Mouse (Mus musculus) limb, embryonic 14.5 days (tissue): ENCODE measurements at regions not wholly inside any gene's neighbourhood (a gene's known extent, or its start where the extent isn't known, plus 50 kb on each side); places are given as distances from the start of the nearest gene placed in this dataset.

ENCODE experiments used
- ATAC-seq: fragments of 200-750 bp; cut with Nextera tagmentation; 2 replicates; pipeline ENCODE4 v1.8.0; 2017; ENCODE audit warnings: low read depth, moderate number of reproducible peaks, moderate TSS enrichment; ENCODE audit not compliant: low FRiP score
- DNase-seq: peaks from one replicate; pipeline ENCODE4 v3.0.0-alpha.2; 2015; ENCODE audit warnings: low spot score
- H3K27ac ChIP-seq: fragments of 300-500 bp; sonication (generic); replicated peaks from 2 replicates; pipeline ENCODE4 v1.5.1; 2014; ENCODE audit warnings: low read depth, mild to moderate bottlenecking, low read length, moderate library complexity, mixed read lengths
- H3K27me3 ChIP-seq: fragments of 300-500 bp; sonication (generic); 2 replicates; pipeline ENCODE4 v1.6.1; 2014; ENCODE audit warnings: low read length, mixed read lengths; ENCODE audit not compliant: control insufficient read depth, insufficient read depth
- H3K36me3 ChIP-seq: fragments of 300-500 bp; sonication (generic); 2 replicates; pipeline ENCODE4 v1.6.1; 2014; ENCODE audit warnings: mild to moderate bottlenecking, low read length, moderate library complexity, mixed read lengths; ENCODE audit not compliant: control insufficient read depth, insufficient read depth
- H3K4me1 ChIP-seq: fragments of 300-500 bp; sonication (generic); 2 replicates; pipeline ENCODE4 v1.6.1; 2014; ENCODE audit warnings: antibody characterized with exemption, low read length, mixed read lengths; ENCODE audit not compliant: control insufficient read depth, insufficient read depth
- H3K4me2 ChIP-seq: fragments of 300-500 bp; sonication (generic); replicated peaks from 2 replicates; pipeline ENCODE4 v1.6.1; 2014; ENCODE audit warnings: low read depth, mild to moderate bottlenecking, low read length, moderate library complexity; ENCODE audit not compliant: severe bottlenecking
- H3K4me3 ChIP-seq: fragments of 300-500 bp; sonication (generic); replicated peaks from 2 replicates; pipeline ENCODE4 v1.5.1; 2014; ENCODE audit warnings: low read length
- H3K9ac ChIP-seq: fragments of 300-500 bp; sonication (generic); 2 replicates; pipeline ENCODE4 v1.6.1; 2014; ENCODE audit warnings: mild to moderate bottlenecking, low read depth, low read length, moderate library complexity; ENCODE audit not compliant: severe bottlenecking
- H3K9me3 ChIP-seq: fragments of 300-500 bp; sonication (generic); 2 replicates; pipeline ENCODE4 v1.6.1; 2016; ENCODE audit warnings: low read length; ENCODE audit not compliant: control insufficient read depth
- POLR2A ChIP-seq: fragments of 200-500 bp; IDR thresholded peaks from 2 replicates; pipeline ENCODE4 v1.8.0; 2012; ENCODE audit warnings: inconsistent platforms, mild to moderate bottlenecking, moderate library complexity, borderline replicate concordance; ENCODE audit not compliant: insufficient read depth, insufficient read length; ENCODE audit errors: extremely low read depth
- WGBS: fragments of 180-500 bp; shearing (Covaris S2); extraction: QIAGEN DNeasy Blood & Tissue Kit; methylation state at CpG from one replicate; pipeline ENCODE4 v1.1.7; 2014; 5-methylcytosine and 5-hydroxymethylcytosine counted together

DNA sequence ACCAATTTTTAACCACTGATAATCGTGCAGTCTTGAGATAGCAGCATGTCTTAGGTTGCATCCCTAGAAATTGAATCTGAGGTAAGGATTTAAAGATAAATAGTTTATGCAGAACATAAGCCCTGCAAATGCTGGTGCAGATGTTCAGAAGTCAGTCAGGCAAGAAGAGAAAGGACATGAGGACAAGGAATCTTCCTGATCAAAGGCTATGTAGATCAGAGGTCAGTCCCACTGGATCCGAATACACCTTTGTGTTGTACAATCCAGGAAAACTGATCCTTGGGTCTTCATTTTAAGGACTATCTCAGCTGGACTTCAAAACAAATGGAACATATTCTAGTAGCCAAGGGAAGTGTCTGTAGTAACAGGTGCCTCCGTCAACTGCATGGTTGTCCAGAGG lies 121.7 kb upstream of the Mpped2 start:
- DNase-seq (no peak), ATAC-seq (no peak)
- no peak overlapping the region for H3K9ac ChIP-seq
- no peaks in the 10 kb centered on the region for H3K9me3 ChIP-seq
- H3K4me2 ChIP-seq, result no peak overlapping the region
- H3K4me3 ChIP-seq, result no peak overlapping the region
- 90% methylated on average over 3 of the region's 3 CpGs for WGBS
- no peak for TF ChIP-seq POLR2A
- no peak overlapping the region for H3K27ac ChIP-seq
- H3K36me3 ChIP-seq, result no peaks in the 10 kb centered on the region
- no peaks in the 10 kb centered on the region for H3K27me3 ChIP-seq
- H3K4me1 ChIP-seq, result 0 out of 2 replicates have a peak, but pooled peaks cover 3% of the 10 kb centered on the region

DNA sequence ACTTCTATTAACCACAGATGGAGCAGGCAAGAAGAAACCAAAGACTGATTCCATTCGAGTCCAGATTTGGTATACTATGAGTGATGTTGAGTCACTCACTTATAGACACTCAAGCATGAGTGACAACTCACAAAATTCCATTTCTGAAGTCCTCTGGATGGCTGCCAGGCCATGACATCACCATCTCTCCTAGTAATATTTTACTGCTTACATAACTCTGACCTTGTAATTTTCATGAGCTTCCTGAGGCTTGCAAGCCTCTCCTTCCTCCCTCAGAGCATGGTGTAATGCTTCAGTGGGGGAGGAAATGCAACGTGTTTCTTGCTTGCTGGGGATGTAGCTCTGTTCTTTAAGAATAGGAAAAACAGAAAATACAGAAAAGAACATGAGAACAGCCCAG lies 121.2 kb upstream of the Mpped2 start:
- H3K9me3 ChIP-seq, result no peaks in the 10 kb centered on the region
- WGBS, result 37% methylated on average over 2 of the region's 2 CpGs
- no peak for TF ChIP-seq POLR2A
- no peak overlapping the region for H3K4me2 ChIP-seq
- H3K4me3 ChIP-seq, result no peak overlapping the region
- H3K27me3 ChIP-seq, result no peaks in the 10 kb centered on the region
- ATAC-seq (peak; percentile 74; the same call in 1 of the 2 replicates), DNase-seq (peak; percentile 68)
- H3K9ac ChIP-seq, result no peak overlapping the region
- H3K36me3 ChIP-seq, result no peaks in the 10 kb centered on the region
- H3K27ac ChIP-seq, result no peak overlapping the region
- peaks cover 8% of the 10 kb centered on the region for H3K4me1 ChIP-seq

DNA sequence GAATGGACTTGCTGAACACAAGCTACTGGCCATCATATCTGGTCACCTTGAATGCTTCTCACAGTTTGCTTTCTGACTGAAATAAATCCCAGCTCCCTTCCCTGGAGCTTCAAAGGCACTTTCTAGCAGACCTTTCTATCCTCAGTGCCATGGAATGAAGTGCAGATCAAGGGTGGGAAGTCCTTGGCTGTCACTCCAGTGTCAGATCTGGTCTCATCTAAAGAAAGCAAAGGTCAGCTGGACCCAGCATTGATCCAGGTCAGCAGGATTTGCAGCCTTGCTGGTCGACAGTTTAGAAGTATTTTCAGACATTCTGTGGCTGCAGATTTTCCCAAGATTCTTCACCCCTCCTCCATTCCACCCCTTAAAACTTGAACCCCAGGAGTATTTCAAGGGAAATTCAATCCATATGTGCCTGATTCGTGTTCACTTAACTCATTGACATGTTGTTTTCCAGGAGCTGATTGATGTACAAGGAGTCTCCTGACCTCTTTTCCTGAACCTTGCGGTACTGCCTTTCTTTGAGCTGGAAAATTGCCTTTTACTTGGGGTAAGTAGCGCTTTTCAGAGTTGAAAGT lies 116.2 kb upstream of the Mpped2 start:
- ATAC-seq, result peak; percentile 23; the same call in 1 of the 2 replicates
- no peaks in the 10 kb centered on the region for H3K27me3 ChIP-seq
- no peak overlapping the region for H3K4me2 ChIP-seq
- peak; percentile 39 for DNase-seq
- H3K9ac ChIP-seq, result no peak overlapping the region
- no peak overlapping the region for H3K27ac ChIP-seq
- no peaks in the 10 kb centered on the region for H3K36me3 ChIP-seq
- H3K4me1 ChIP-seq, result peaks cover 25% of the 10 kb centered on the region
- H3K9me3 ChIP-seq, result no peaks in the 10 kb centered on the region
- no peak overlapping the region for H3K4me3 ChIP-seq
- TF ChIP-seq POLR2A, result no peak
- 17% methylated on average over 4 of the region's 4 CpGs for WGBS

GRCm38 (mm10) chr2:106578062-106578461 lies 115.0 kb upstream of the Mpped2 start:
- no peaks in the 10 kb centered on the region for H3K36me3 ChIP-seq
- DNase-seq, result no peak
- H3K4me1 ChIP-seq, result peaks cover 25% of the 10 kb centered on the region
- WGBS, result 80% methylated on average over 1 of the region's 1 CpGs
- H3K27me3 ChIP-seq, result no peaks in the 10 kb centered on the region
- no peak overlapping the region for H3K9ac ChIP-seq
- H3K4me3 ChIP-seq, result no peak overlapping the region
- no peak overlapping the region for H3K27ac ChIP-seq
- no peak for ATAC-seq
- no peak overlapping the region for H3K4me2 ChIP-seq
- no peak for TF ChIP-seq POLR2A
- no peaks in the 10 kb centered on the region for H3K9me3 ChIP-seq

GRCm38 (mm10) chr2:106580663-106581062 lies 112.4 kb upstream of the Mpped2 start:
- Histone ChIP-seq H3K27me3 (no peaks in the 10 kb centered on the region), H3K9ac (no peak overlapping the region), H3K4me1 (peaks cover 25% of the 10 kb centered on the region), H3K36me3 (no peaks in the 10 kb centered on the region), H3K4me3 (no peak overlapping the region), H3K4me2 (no peak overlapping the region), H3K27ac (no peak overlapping the region), H3K9me3 (no peaks in the 10 kb centered on the region)
- DNase-seq (peak; percentile 41), ATAC-seq (peak; percentile 19; the same call in 1 of the 2 replicates)
- no peak for TF ChIP-seq POLR2A
- 21% methylated on average over 5 of the region's 5 CpGs for WGBS
